Mouse (Mus musculus): ENCODE results near the gene Ugt1a8. TPM values are rescaled to one million over a fixed set of nuclear protein-coding genes. Genes with fewer than 3 reads are reported as not detected.
A peak's percentile ranks its signal among the peaks of the same experiment; 100 is the strongest.
"Not testable (repeated sequence)": the region's sequence is repeated elsewhere in the genome, so short reads cannot be mapped to it uniquely, and the experiment has no call there.

Ugt1a8 gene
- polyA plus RNA-seq, 1 experiment from 2014 or later = not detected

DNA sequence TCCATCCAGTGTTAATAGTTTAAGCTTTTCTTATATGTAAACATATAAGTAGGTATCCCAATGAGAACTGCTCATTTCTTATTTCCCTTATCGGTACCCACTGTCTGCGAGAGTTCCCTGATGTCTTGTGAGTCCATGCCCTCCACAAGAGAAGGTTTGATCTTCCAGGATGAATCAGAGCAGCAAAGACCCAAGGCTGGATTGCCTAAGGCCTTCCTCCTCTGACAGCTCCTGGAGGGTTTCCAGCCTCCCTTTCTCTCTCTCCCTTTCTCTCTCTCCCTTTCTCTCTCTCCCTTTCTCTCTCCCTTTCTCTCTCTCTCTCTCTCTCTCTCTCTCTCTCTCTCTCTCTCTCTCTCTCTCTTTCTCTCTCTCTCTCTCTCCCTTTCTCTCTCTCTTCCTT, 41.5 kb downstream of the Ugt1a8 start:
- not testable (repeated sequence) for ATAC-seq (ENCODE audit: low FRiP score); DNase-seq (ENCODE audit: low spot score); H3K27ac ChIP-seq; H3K4me2 ChIP-seq (replicated peaks); H3K9ac ChIP-seq; H3K4me3 ChIP-seq (replicated peaks; ENCODE audit: low read length); H3K9me3 ChIP-seq (ENCODE audit: control insufficient read depth, low read length); H3K4me1 ChIP-seq (replicated peaks; ENCODE audit: control insufficient read depth, insufficient read depth, low read length); H3K27me3 ChIP-seq (ENCODE audit: control insufficient read depth, insufficient read depth, low read length); H3K36me3 ChIP-seq (replicated peaks; ENCODE audit: control insufficient read depth, insufficient read depth)
- 94% methylated on average over 2 of the region's 2 CpGs for WGBS

DNA sequence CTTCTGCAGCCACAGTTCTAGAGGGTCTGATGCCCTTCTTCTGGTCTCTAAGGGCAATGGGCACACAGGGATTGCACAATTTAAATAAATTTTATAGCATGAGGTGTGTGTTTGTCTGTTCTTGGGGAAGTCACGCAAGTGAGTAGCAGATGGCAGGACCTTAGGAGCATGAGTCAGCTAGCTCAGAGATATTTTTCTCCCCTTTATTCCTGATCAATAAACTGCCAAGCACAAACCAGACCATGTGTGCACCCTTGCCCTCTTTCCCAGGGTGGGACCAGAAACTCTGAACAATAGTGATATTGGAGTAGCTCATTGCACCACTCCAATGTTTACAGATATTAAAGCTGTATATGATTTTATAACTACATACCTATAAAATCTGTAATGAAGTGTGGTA, 42.6 kb downstream of the Ugt1a8 start:
- H3K4me3 ChIP-seq (replicated peaks; ENCODE audit: low read length); H3K9ac ChIP-seq; H3K36me3 ChIP-seq (replicated peaks; ENCODE audit: control insufficient read depth, insufficient read depth); ATAC-seq (ENCODE audit: low FRiP score); H3K27ac ChIP-seq; DNase-seq (ENCODE audit: low spot score); H3K4me1 ChIP-seq (replicated peaks; ENCODE audit: control insufficient read depth, insufficient read depth, low read length); H3K4me2 ChIP-seq (replicated peaks); H3K27me3 ChIP-seq (ENCODE audit: control insufficient read depth, insufficient read depth, low read length); H3K9me3 ChIP-seq (ENCODE audit: control insufficient read depth, low read length): not testable (repeated sequence)
- 90% methylated on average over 1 of the region's 1 CpGs for WGBS

DNA sequence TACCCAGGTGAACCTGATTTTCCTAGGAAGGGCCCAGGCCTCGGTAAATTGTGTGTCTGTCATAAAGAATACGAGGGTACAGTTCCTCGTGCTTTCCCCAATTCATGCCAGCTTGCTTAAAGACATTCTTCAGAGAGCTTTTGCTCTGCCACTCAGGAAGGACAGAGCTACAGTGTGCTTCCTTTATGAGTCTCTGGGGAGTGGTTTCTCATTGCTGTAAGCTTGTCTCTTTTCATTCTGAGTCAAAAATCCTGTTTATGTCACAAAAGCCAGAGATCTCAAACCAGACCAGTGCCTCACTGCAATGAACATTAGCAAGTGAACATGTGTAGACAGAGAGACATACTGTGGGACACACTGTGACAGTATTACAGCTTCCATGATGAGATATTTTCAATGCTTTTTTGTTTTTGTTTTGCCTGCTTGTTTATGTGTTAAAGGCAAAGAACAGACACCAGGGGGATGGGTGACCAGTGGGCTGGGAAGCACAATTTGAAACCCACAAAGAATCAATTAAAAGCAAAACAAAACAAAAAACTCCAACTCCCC, 46.4 kb downstream of the Ugt1a8 start:
- no peak overlapping the region for H3K4me3 ChIP-seq (replicated peaks; ENCODE audit: low read length)
- H3K4me1 ChIP-seq (replicated peaks; ENCODE audit: control insufficient read depth, insufficient read depth, low read length) = no peaks in the 10 kb centered on the region; the same call in 1 of the 2 replicates
- DNase-seq (ENCODE audit: low spot score) = no peak
- WGBS = 60% methylated on average over 3 of the region's 3 CpGs
- no peaks in the 10 kb centered on the region for H3K27me3 ChIP-seq (ENCODE audit: control insufficient read depth, insufficient read depth, low read length)
- peak; percentile 17; the same call in 1 of the 2 replicates for ATAC-seq (ENCODE audit: low FRiP score)
- H3K36me3 ChIP-seq (replicated peaks; ENCODE audit: control insufficient read depth, insufficient read depth) = no peaks in the 10 kb centered on the region
- H3K4me2 ChIP-seq (replicated peaks) = no peak overlapping the region
- H3K9ac ChIP-seq = no peak overlapping the region
- H3K27ac ChIP-seq = peak overlapping the region; percentile 71
- no peaks in the 10 kb centered on the region for H3K9me3 ChIP-seq (ENCODE audit: control insufficient read depth, low read length)

DNA sequence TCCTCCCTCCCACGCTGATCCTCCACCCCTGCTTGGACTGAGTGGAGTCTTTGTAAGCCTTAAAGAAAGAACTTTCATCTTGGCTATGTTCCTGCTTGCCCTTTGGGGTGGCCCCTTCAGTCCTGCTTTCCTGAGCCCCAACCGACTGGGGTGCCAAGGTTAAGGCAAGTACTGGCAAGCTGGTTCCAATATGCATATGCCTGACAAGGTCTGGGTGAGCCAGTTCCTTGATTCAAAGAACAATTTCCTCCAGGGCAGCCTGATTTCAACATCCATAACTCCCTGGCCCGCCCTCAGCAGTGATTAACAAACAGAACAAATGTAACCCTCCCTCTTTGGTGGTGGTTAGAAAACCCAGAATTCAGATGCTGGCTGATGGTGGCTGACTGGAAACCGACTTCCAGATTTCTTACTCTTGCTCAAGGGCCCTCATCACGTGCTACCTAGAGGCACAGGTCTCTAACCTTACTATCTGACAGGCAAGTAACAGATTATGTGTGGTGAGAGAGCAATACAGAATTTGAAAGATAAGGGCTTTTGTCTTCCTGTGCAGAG, 46.9 kb downstream of the Ugt1a8 start, which contains the start of gene Ugt1a6a:
TSS of gene Ugt1a6a (plus strand) at position 353 of the 555 bp plus-strand sequence.
- H3K27me3 ChIP-seq (ENCODE audit: control insufficient read depth, insufficient read depth, low read length); H3K4me3 ChIP-seq (replicated peaks; ENCODE audit: low read length); H3K4me2 ChIP-seq (replicated peaks); H3K4me1 ChIP-seq (replicated peaks; ENCODE audit: control insufficient read depth, insufficient read depth, low read length); H3K9ac ChIP-seq; H3K36me3 ChIP-seq (replicated peaks; ENCODE audit: control insufficient read depth, insufficient read depth); H3K9me3 ChIP-seq (ENCODE audit: control insufficient read depth, low read length): not testable (repeated sequence)
- ATAC-seq (ENCODE audit: low FRiP score) (peak; percentile 75; the same call in 1 of the 2 replicates), DNase-seq (ENCODE audit: low spot score) (peak; percentile 36)
- peak within 1 kb of the TSS; percentile 71 for H3K27ac ChIP-seq
- 42% methylated on average over 4 of the region's 5 CpGs for WGBS

DNA sequence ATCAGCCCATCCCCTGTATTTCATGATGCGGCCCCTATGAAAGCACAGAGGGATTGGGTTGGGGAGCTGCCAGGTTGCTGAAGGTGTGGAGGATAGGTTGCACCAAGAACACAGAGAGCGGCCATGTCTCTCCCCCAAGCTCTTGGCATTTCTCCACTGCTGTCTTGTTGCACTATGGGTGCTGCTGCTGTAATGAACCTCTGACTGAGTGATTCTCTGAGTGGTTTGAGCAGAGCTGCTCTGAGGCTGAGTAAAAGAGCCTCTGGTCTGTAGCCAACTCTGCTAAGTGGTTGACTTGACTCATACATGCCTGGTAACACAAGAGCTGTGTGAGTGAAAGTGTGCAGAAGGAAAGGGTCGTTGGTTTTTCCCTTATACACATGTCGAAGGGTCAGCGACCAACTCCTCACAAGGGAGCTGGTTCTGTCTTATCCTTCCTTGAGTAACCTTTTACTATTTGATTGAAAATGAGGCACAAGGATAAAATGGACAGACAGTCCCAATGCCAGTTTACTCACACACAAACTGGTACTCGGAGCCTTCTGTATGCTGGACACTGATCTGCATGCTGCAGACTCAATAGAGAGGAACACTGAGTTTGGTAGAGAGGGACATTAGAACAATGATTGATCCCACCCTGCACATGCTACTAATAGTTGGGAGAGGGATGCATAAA, 47.8 kb downstream of the Ugt1a8 start:
- not testable (repeated sequence) for H3K9ac ChIP-seq; H3K9me3 ChIP-seq (ENCODE audit: control insufficient read depth, low read length); H3K27me3 ChIP-seq (ENCODE audit: control insufficient read depth, insufficient read depth, low read length); DNase-seq (ENCODE audit: low spot score); H3K36me3 ChIP-seq (replicated peaks; ENCODE audit: control insufficient read depth, insufficient read depth); H3K4me3 ChIP-seq (replicated peaks; ENCODE audit: low read length); H3K4me1 ChIP-seq (replicated peaks; ENCODE audit: control insufficient read depth, insufficient read depth, low read length); H3K4me2 ChIP-seq (replicated peaks); ATAC-seq (ENCODE audit: low FRiP score); H3K27ac ChIP-seq
- WGBS = 89% methylated on average over 5 of the region's 6 CpGs

DNA sequence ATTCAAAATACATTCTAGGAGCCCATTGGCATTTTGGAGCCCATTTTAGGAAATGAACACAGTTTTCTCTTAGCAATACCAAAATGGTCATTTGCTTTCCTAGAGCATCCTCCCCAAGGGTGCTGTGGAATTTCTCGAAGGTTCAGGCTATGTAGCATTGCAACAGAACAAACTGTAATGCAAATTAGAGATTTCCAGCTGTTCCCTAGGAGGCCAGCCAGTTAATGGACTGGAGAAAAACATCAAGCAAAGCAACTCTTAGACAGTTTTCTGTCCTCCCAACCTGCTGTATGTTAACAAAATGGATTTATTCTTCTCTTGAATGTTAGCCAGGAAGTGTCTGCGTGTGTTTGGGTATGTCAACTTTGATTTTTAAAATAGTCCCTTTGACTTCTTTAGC, 49.0 kb downstream of the Ugt1a8 start:
- Histone ChIP-seq H3K36me3 (replicated peaks; ENCODE audit: control insufficient read depth, insufficient read depth) (no peaks in the 10 kb centered on the region), H3K9me3 (ENCODE audit: control insufficient read depth, low read length) (no peaks in the 10 kb centered on the region), H3K4me2 (replicated peaks) (no peak overlapping the region), H3K27ac (no peak overlapping the region), H3K9ac (no peak overlapping the region), H3K4me3 (replicated peaks; ENCODE audit: low read length) (no peak overlapping the region), H3K27me3 (ENCODE audit: control insufficient read depth, insufficient read depth, low read length) (no peaks in the 10 kb centered on the region), H3K4me1 (replicated peaks; ENCODE audit: control insufficient read depth, insufficient read depth, low read length) (no peaks in the 10 kb centered on the region; the same call in 1 of the 2 replicates)
- 66% methylated on average over 2 of the region's 2 CpGs for WGBS
- ATAC-seq (ENCODE audit: low FRiP score) (no peak), DNase-seq (ENCODE audit: low spot score) (no peak)

DNA sequence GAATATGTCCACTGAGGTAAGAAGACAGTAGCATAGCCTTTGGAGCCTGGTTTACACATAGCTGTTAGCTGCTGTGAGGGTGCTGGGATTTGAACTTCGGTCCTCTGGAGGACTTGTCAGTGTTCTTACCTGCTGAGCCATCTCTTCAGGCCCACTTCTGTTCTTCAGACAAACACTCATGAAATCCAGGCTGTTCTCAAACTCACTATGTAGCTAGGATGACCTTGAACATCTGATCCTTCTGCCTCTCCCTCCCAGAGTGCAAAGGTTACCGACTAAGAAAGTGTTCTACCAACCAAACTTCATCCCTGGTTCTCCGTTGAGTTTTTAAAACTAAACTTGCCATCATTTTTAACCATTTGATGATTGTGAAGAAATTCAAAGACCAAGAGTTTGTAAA, 49.7 kb downstream of the Ugt1a8 start:
- no peak for DNase-seq (ENCODE audit: low spot score)
- ATAC-seq (ENCODE audit: low FRiP score) = no peak
- no peaks in the 10 kb centered on the region for H3K27me3 ChIP-seq (ENCODE audit: control insufficient read depth, insufficient read depth, low read length)
- 87% methylated on average over 3 of the region's 3 CpGs for WGBS
- H3K4me2 ChIP-seq (replicated peaks) = no peak overlapping the region
- H3K36me3 ChIP-seq (replicated peaks; ENCODE audit: control insufficient read depth, insufficient read depth) = no peaks in the 10 kb centered on the region
- H3K9ac ChIP-seq = no peak overlapping the region
- no peaks in the 10 kb centered on the region for H3K9me3 ChIP-seq (ENCODE audit: control insufficient read depth, low read length)
- H3K4me3 ChIP-seq (replicated peaks; ENCODE audit: low read length) = no peak overlapping the region
- H3K4me1 ChIP-seq (replicated peaks; ENCODE audit: control insufficient read depth, insufficient read depth, low read length) = no peaks in the 10 kb centered on the region; the same call in 1 of the 2 replicates
- H3K27ac ChIP-seq = no peak overlapping the region

DNA sequence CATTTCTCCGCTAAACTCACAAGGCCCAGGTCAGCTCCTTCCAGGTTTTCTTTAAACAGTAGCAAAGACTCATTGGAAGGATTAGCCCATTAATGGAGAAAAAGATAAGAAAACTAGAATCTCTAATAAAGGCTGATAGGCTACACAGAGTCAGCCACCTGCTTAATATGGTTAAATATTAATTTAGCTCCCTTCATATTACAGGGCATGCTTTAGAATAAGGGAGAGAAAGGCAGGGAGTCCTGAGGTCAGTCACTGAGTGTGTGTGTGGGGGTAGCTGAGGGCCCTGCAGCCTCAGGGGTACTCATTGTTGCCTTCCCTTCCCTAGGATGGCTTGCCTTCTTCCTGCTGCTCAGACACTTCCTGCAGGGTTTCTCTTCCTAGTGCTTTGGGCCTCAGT, 50.5 kb downstream of the Ugt1a8 start:
- no peaks in the 10 kb centered on the region; the same call in 1 of the 2 replicates for H3K4me1 ChIP-seq (replicated peaks; ENCODE audit: control insufficient read depth, insufficient read depth, low read length)
- ATAC-seq (ENCODE audit: low FRiP score) (no peak), DNase-seq (ENCODE audit: low spot score) (no peak)
- H3K27me3 ChIP-seq (ENCODE audit: control insufficient read depth, insufficient read depth, low read length) = no peaks in the 10 kb centered on the region
- 94% methylated on average over 1 of the region's 1 CpGs for WGBS
- H3K4me3 ChIP-seq (replicated peaks; ENCODE audit: low read length) = no peak overlapping the region
- H3K9me3 ChIP-seq (ENCODE audit: control insufficient read depth, low read length) = no peaks in the 10 kb centered on the region
- no peak overlapping the region for H3K4me2 ChIP-seq (replicated peaks)
- H3K36me3 ChIP-seq (replicated peaks; ENCODE audit: control insufficient read depth, insufficient read depth) = no peaks in the 10 kb centered on the region
- H3K9ac ChIP-seq = no peak overlapping the region
- H3K27ac ChIP-seq = no peak overlapping the region

DNA sequence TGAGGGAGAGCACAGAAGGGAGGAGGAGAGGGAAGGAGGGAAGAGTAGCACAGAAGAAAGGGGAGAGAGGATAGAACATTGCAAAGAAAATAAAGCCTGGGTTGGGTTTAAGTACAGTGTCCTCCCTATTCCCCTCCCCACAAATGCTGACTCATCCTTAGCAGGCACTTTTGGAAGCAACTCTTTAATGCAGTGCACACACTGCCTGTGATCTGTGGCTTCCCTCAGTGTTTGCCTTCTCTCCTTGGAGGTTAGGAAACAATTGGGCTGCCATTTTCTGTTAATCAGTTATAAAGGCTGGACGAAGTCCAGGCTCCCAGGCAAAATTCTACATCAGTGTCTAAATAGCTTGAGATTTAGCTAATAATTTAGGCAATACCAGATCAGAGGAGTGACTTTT, 52.9 kb downstream of the Ugt1a8 start:
- not testable (repeated sequence) for H3K4me3 ChIP-seq (replicated peaks; ENCODE audit: low read length); H3K4me2 ChIP-seq (replicated peaks); H3K9me3 ChIP-seq (ENCODE audit: control insufficient read depth, low read length); H3K27ac ChIP-seq; H3K9ac ChIP-seq; DNase-seq (ENCODE audit: low spot score); ATAC-seq (ENCODE audit: low FRiP score); H3K36me3 ChIP-seq (replicated peaks; ENCODE audit: control insufficient read depth, insufficient read depth); H3K27me3 ChIP-seq (ENCODE audit: control insufficient read depth, insufficient read depth, low read length); H3K4me1 ChIP-seq (replicated peaks; ENCODE audit: control insufficient read depth, insufficient read depth, low read length)
- 57% methylated on average over 1 of the region's 1 CpGs for WGBS

All from hindbrain, embryonic 14.5 days (tissue).